Mouse (Mus musculus): ENCODE results near the gene Map2k3. TPM values are rescaled to one million over a fixed set of nuclear protein-coding genes. Genes with fewer than 3 reads are reported as not detected.
"Not testable (repeated sequence)": the region's sequence is repeated elsewhere in the genome, so short reads cannot be mapped to it uniquely, and the experiment has no call there.

The Map2k3 gene
- total RNA-seq (2014; rRNA removed) (15.0 and 22.2 TPM in 2 replicates), polyA plus RNA-seq (2015; fragmentation: Nextera tagmentation; extraction: Ambion mirVana) (23.6 and 25.3 TPM in 2 replicates)

DNA sequence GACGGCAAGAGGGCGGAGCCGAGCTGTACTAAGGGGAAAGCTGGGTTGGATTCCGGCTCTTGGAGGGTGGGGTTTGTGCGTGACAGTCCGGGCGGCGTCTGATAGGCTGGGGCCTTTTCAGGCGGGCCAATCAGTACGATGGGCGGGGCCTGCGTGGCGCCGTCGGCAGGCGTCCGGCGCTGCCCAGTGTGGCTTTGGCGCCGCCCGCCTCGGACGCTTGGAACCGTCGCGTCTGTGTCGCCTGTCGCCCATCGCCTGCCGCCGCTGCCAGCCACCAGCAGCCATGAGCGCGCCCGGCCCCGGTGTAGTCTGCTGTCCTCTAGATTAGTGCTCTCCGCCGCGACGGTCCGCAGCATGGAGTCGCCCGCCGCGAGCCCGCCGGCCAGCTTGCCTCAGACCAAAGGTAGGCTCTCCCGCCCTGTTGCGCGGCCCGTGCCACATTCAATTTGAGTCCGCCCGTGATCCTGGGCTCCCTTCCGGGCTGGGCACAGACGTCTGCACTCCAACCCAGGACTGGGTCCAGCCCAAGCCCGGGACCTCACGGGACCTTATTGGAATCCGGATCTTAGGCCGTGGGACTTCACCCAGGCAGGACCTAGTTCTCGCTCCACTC is at the start of gene Map2k3:
Gene Map2k3 (plus strand): TSS at position 165 of the 613 bp plus-strand sequence.
- no peaks in the 10 kb centered on the region for H3K36me3 ChIP-seq (ENCODE audit: insufficient read depth, low read length)
- WGBS: under 1% methylated on average over 59 of the region's 59 CpGs
- H3K4me3 ChIP-seq (ENCODE audit: low read length): peak within 1 kb of the TSS; percentile 84
- H3K4me1 ChIP-seq (ENCODE audit: insufficient read depth, low read length): 0 out of 2 replicates have a peak, but pooled peaks cover 6% of the 10 kb centered on the region
- H3K4me2 ChIP-seq (ENCODE audit: low read depth, low read length): peak within 1 kb of the TSS; percentile 73
- ATAC-seq (peak; percentile 95), DNase-seq (ENCODE audit: low spot score) (peak; percentile 97)
- TF ChIP-seq CTCF (IDR thresholded peaks at IDR 0.05; ENCODE audit: low read depth): no peak
- no peaks in the 10 kb centered on the region for H3K9me3 ChIP-seq (ENCODE audit: low read length)
- H3K9ac ChIP-seq (replicated peaks; ENCODE audit: low read length): peak within 1 kb of the TSS; percentile 83
- H3K27me3 ChIP-seq (ENCODE audit: insufficient read depth, low read length): no peaks in the 10 kb centered on the region
- H3K27ac ChIP-seq: peak within 1 kb of the TSS; percentile 83; the same call in 1 of the 2 replicates

DNA sequence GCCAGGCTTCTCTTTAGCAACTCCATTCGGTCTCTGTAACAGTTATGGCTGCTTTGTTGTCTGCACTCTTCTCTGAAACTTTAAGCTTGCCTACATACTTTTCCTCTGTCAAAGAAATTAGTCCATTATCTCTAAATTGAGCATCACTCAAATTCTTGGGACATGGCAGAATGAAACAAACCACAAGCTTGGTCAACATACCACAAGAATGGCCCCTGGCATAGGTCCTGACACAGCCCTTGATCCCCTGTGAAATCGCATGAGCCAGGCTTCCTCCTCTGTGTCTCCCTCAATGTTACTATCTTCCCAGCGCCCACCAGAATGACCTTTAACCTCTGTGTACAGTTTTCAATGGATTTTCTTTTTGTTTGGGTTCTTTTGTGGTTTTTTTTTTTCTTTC is 49.4 kb upstream of the Map2k3 start:
- H3K9me3 ChIP-seq (ENCODE audit: low read length): no peaks in the 10 kb centered on the region
- no peaks in the 10 kb centered on the region for H3K4me1 ChIP-seq (ENCODE audit: insufficient read depth, low read length)
- H3K36me3 ChIP-seq (ENCODE audit: insufficient read depth, low read length): no peaks in the 10 kb centered on the region
- WGBS: 74% methylated on average over 3 of the region's 3 CpGs
- no peaks in the 10 kb centered on the region for H3K27me3 ChIP-seq (ENCODE audit: insufficient read depth, low read length)
- no peak overlapping the region for H3K4me3 ChIP-seq (ENCODE audit: low read length)
- TF ChIP-seq CTCF (IDR thresholded peaks at IDR 0.05; ENCODE audit: low read depth): no peak
- ATAC-seq (no peak), DNase-seq (ENCODE audit: low spot score) (no peak)
- no peak overlapping the region for H3K9ac ChIP-seq (replicated peaks; ENCODE audit: low read length)
- H3K4me2 ChIP-seq (ENCODE audit: low read depth, low read length): no peak overlapping the region
- H3K27ac ChIP-seq: no peak overlapping the region

DNA sequence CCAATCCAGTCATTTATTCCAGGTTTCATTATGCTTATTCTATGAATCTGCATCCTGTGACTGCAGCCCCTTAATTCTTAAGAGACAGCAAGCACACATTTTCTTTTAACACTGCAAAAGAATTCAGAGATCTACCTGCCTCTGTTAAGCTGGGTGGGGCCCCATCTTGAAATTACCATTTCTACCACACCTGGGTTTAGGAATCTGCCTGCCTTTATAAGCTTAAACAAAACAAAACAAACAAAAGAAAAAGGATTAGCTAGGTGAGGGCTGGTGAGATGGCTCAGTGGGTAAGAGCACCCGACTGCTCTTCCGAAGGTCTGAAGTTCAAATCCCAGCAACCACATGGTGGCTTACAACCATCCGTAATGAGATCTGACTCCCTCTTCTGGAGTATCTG is 44.8 kb upstream of the Map2k3 start:
- H3K36me3 ChIP-seq (ENCODE audit: insufficient read depth, low read length); H3K4me3 ChIP-seq (ENCODE audit: low read length); H3K4me1 ChIP-seq (ENCODE audit: insufficient read depth, low read length); H3K27ac ChIP-seq; H3K9me3 ChIP-seq (ENCODE audit: low read length); DNase-seq (ENCODE audit: low spot score); ATAC-seq; H3K4me2 ChIP-seq (ENCODE audit: low read depth, low read length); H3K9ac ChIP-seq (replicated peaks; ENCODE audit: low read length); H3K27me3 ChIP-seq (ENCODE audit: insufficient read depth, low read length): not testable (repeated sequence)
- 96% methylated on average over 2 of the region's 3 CpGs for WGBS

DNA sequence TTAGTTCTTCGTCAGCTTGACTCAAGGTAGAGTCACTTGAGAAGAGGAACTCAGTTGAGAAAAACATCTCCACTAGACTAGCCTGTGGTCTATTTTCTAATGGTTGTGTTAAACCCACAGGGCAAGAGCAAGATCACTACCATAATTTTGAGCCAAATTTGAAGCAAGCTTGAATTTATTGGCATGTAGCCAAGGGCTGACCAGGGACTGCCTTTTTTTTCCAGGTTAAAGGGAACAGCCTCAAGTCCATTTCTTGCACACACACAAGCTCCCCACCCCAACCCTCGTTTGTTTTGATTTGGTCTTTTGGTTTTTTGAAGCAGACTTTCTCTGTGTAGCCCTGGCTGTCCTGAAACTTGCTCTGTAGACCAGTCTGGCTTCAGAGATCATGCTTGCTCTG is 42.0 kb upstream of the Map2k3 start:
- Histone ChIP-seq H3K27ac (no peak overlapping the region), H3K9ac (replicated peaks; ENCODE audit: low read length) (no peak overlapping the region), H3K9me3 (ENCODE audit: low read length) (no peaks in the 10 kb centered on the region), H3K4me1 (ENCODE audit: insufficient read depth, low read length) (no peaks in the 10 kb centered on the region), H3K4me2 (ENCODE audit: low read depth, low read length) (no peak overlapping the region), H3K4me3 (ENCODE audit: low read length) (no peak overlapping the region), H3K27me3 (ENCODE audit: insufficient read depth, low read length) (no peaks in the 10 kb centered on the region), H3K36me3 (ENCODE audit: insufficient read depth, low read length) (no peaks in the 10 kb centered on the region)
- DNase-seq (ENCODE audit: low spot score): no peak
- WGBS: 62% methylated on average over 2 of the region's 2 CpGs
- TF ChIP-seq CTCF (IDR thresholded peaks at IDR 0.05; ENCODE audit: low read depth): no peak
- ATAC-seq: no peak

DNA sequence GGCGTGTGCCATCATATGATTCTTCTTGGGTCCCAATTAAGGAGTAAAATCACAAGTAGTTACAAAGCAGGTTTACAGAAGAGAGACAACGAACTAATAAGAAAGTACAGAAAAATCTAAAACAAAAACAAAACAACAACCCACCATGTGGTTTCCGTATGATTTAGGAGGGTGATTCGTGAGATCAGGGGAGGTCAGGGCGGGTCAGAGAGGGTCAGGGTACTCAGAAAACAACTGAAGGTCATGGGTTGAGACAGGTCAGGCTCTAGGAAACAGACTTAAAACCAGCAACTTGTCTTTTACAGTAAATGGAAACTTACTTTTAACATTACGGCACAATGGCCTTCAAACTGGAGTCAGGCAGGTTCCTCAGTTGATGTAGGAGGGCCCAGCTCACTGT is 41.5 kb upstream of the Map2k3 start:
- Histone ChIP-seq H3K9ac (replicated peaks; ENCODE audit: low read length) (no peak overlapping the region), H3K4me2 (ENCODE audit: low read depth, low read length) (no peak overlapping the region), H3K9me3 (ENCODE audit: low read length) (no peaks in the 10 kb centered on the region), H3K27me3 (ENCODE audit: insufficient read depth, low read length) (no peaks in the 10 kb centered on the region), H3K4me1 (ENCODE audit: insufficient read depth, low read length) (no peaks in the 10 kb centered on the region), H3K27ac (no peak overlapping the region), H3K36me3 (ENCODE audit: insufficient read depth, low read length) (no peaks in the 10 kb centered on the region), H3K4me3 (ENCODE audit: low read length) (no peak overlapping the region)
- no peak for DNase-seq (ENCODE audit: low spot score)
- ATAC-seq: no peak
- TF ChIP-seq CTCF (IDR thresholded peaks at IDR 0.05; ENCODE audit: low read depth): no peak
- 74% methylated on average over 6 of the region's 6 CpGs for WGBS

DNA sequence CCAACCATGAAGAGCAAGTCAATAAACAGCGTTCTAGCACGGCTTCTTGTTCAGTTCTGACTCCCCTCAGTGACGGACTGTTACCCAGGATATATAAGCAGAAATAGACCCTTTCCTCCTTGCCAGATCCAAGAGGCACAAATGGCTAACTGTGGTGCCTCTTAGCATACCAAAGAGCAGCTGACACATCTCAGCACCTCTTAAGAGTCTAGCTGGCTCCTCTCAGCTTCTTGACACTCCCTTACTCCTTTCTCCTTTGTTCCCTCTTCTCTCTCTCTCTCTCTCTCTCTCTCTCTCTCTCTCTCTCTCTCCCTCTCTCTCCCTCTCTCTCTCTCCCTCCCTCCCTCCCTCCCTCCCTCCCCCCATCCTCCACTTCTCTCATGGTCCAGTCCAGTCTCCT is 41.1 kb upstream of the Map2k3 start:
- Histone ChIP-seq H3K9ac (replicated peaks; ENCODE audit: low read length) (no peak overlapping the region), H3K27me3 (ENCODE audit: insufficient read depth, low read length) (no peaks in the 10 kb centered on the region), H3K4me3 (ENCODE audit: low read length) (no peak overlapping the region), H3K9me3 (ENCODE audit: low read length) (no peaks in the 10 kb centered on the region), H3K36me3 (ENCODE audit: insufficient read depth, low read length) (no peaks in the 10 kb centered on the region), H3K4me2 (ENCODE audit: low read depth, low read length) (no peak overlapping the region), H3K27ac (no peak overlapping the region), H3K4me1 (ENCODE audit: insufficient read depth, low read length) (no peaks in the 10 kb centered on the region)
- TF ChIP-seq CTCF (IDR thresholded peaks at IDR 0.05; ENCODE audit: low read depth): no peak
- ATAC-seq (no peak), DNase-seq (ENCODE audit: low spot score) (no peak)
- WGBS: 55% methylated on average over 3 of the region's 3 CpGs

DNA sequence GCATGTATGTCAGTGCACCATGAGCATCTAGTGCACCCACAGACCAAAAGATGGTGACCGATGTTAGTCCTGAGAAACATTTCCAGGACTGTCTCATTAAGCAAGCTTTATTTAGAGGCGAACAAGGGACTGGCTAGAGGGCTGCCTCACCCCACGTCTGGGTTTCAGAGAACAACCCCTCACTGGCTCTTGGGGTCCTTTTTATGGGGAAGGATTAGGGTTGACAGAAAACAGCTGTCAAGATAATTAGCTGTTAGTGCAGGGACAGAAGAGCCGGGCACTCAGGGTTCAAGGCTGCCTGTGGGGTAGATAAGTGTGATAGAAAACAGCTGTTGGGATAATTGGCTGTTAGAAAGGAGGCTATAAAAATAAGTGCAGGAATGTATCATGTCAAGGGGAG is 35.9 kb upstream of the Map2k3 start:
- WGBS: 42% methylated on average over 4 of the region's 4 CpGs
- no peaks in the 10 kb centered on the region for H3K27me3 ChIP-seq (ENCODE audit: insufficient read depth, low read length)
- no peak overlapping the region for H3K27ac ChIP-seq
- H3K4me1 ChIP-seq (ENCODE audit: insufficient read depth, low read length): no peaks in the 10 kb centered on the region
- TF ChIP-seq CTCF (IDR thresholded peaks at IDR 0.05; ENCODE audit: low read depth): no peak
- H3K36me3 ChIP-seq (ENCODE audit: insufficient read depth, low read length): no peaks in the 10 kb centered on the region
- H3K9ac ChIP-seq (replicated peaks; ENCODE audit: low read length): no peak overlapping the region
- no peak overlapping the region for H3K4me3 ChIP-seq (ENCODE audit: low read length)
- H3K4me2 ChIP-seq (ENCODE audit: low read depth, low read length): no peak overlapping the region
- no peaks in the 10 kb centered on the region for H3K9me3 ChIP-seq (ENCODE audit: low read length)
- ATAC-seq (no peak), DNase-seq (ENCODE audit: low spot score) (no peak)
